Mouse (Mus musculus): ENCODE data around the gene Rnf169.

- no peak for TF ChIP-seq CTCF (IDR thresholded peaks at IDR 0.05)
- no peak for TF ChIP-seq POLR2A (IDR thresholded peaks at IDR 0.05; ENCODE audit: insufficient read depth, low read depth, low read length)
- no peak for TF ChIP-seq EP300 (IDR thresholded peaks at IDR 0.05; ENCODE audit: insufficient read depth, low read depth, low read length)
These were observed 36.8 kb upstream of the Rnf169 start for GRCm38 (mm10) chr7:100017056-100017455.

Data from heart, adult 2 months (tissue).